Mouse (Mus musculus) kidney, postnatal 36 days (tissue): ENCODE data around the gene A630010A05Rik.
"Not testable (repeated sequence)": the region's sequence is repeated elsewhere in the genome, so short reads cannot be mapped to it uniquely, and the experiment has no call there.

ENCODE experiments used
- DNase-seq, 2 experiments: peaks; one replicate each; pipeline ENCODE4 v3.0.0; 2021 to 2022; ENCODE audit warnings: mixed read lengths in 2 of 2

A630010A05Rik gene

DNA sequence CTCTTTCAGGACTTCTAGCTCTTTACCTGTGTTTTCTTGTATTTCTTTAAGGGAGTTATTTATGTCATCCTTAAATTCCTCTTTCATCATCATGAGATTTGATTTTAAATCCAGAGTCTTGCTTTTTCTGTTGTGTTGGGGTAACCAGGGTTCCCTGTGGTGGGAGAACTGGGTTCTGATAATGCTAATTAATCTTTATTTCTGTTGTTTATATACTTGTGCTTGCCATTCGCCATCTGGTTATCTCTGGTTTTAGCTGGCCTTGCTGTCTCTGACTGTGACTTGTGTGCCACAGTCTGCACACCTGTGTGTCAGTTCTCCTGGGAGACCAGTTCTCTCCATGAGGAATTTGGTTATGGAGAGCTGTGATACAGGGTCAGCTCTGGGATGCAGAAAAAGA is at the start of gene A630010A05Rik:
TSS of gene A630010A05Rik (plus strand) at position 301 of the 400 bp plus-strand sequence.
- DNase-seq: no peak

DNA sequence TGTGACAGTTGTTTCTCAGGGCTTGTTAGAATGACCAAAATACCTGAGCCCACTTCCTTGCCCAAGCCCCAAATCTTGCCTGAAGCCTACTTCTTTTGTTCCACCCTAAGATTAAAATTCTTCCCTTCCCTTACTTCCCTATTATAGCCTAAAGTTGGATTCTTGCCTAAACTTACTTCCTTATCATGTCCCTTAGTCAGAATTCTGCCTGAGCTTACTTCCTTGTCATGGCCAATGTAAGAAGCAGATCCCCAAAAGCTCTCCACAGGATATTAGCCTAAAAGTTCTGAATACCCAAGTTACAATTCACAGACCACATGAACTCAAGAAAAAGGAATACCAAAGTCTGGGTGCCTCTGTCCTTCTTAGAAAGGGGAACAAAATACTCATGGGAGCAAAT is 26.4 kb upstream of the A630010A05Rik start:
- DNase-seq: no peak

DNA sequence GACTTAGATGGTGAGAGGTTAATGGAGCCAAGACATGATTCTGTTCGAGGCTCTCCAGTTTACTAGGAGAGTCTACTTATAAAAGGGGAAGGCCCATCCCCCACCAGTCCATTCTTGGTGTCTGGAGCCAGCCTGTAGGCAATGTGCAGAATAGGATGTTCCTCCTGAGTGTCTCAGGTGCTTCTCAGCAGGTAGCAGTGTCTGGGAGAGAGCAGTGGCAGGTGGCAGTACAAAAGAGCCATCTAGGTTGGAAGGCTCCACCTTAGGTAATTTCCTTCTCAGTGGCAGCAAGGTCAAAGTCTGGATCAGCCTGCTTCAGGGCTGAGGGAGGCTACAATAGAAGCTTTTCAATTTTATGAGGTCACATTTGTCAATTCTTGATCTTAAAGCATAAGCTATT is 4.9 kb upstream of the A630010A05Rik start:
- not testable (repeated sequence) for DNase-seq
